11 mouse cellular contexts compared by ENCODE assay signal in genomic region chr5:124496614-124497514, GRCm38 (mm10). TPM values are rescaled to one million over a fixed set of nuclear protein-coding genes. Genes with fewer than 3 reads are reported as not detected.
A peak's percentile ranks its signal among the peaks of the same experiment; 100 is the strongest.
DNase-seq lines count a peak whose midpoint lies in the region; ATAC-seq and TF ChIP-seq lines count a peak whose summit lies in the region.
"Had no signal": no experiment of that assay in that cellular context is flagged by ENCODE, and none has a peak within 500 bp of the region (broad histone marks: within the 10 kb centered on the region; RNA-seq: fewer than 3 reads in every experiment).

No protein-coding gene starts in this region.

- peaks cover 19% of the 10 kb centered on the region; the same call in 1 of the 2 replicates for H3K4me1 ChIP-seq in spleen, adult 2 months (ENCODE audit: control insufficient read depth, insufficient read depth, insufficient read length)
- peaks cover 10% of the 10 kb centered on the region; the same call in 1 of the 2 replicates for H3K4me1 ChIP-seq in intestine, embryonic 15.5 days (replicated peaks)
- H3K4me1 ChIP-seq in midbrain, embryonic 13.5 days (replicated peaks): peaks cover 13% of the 10 kb centered on the region
- H3K4me1 ChIP-seq: midbrain, embryonic 15.5 days had no signal

- H3K27ac ChIP-seq in spleen, adult 2 months (ENCODE audit: insufficient read depth, low read length): peak overlapping the region; percentile 65
- no peak overlapping the region for H3K27ac ChIP-seq in intestine, embryonic 15.5 days
- peak overlapping the region; percentile 54; the same call in 1 of the 2 replicates for H3K27ac ChIP-seq in macrophage
- no peak overlapping the region for H3K27ac ChIP-seq in midbrain, embryonic 13.5 days
- H3K27ac ChIP-seq: midbrain, embryonic 15.5 days had no signal

- no peak for TF ChIP-seq CTCF in spleen, adult 2 months (IDR thresholded peaks at IDR 0.05; ENCODE audit: extremely low read depth, insufficient read depth, insufficient read length, insufficient replicate concordance)

- H3K4me2 ChIP-seq in intestine, embryonic 15.5 days (replicated peaks): peak overlapping the region; percentile 30; the same call in 1 of the 2 replicates
- H3K4me2 ChIP-seq in midbrain, embryonic 13.5 days (replicated peaks): no peak overlapping the region
- H3K4me2 ChIP-seq: midbrain, embryonic 15.5 days had no signal

- no peak for TF ChIP-seq POLR2A in spleen, adult 2 months (IDR thresholded peaks at IDR 0.05; ENCODE audit: low read depth, low read length)

- DNase-seq in spleen, adult 2 months (ENCODE audit: low read depth in 1 of 2, low spot score in 2 of 2): peak; percentile 51 to 81
- no peak for DNase-seq in spleen, postnatal 14 days (ENCODE audit: low spot score in 2 of 2)
- DNase-seq in thymus, postnatal 4 days: peak; percentile 57
- no peak for DNase-seq in left cerebral cortex, postnatal 10 days (ENCODE audit: extremely low spot score in 1 of 2, low spot score in 2 of 2)
- DNase-seq in cerebellum, postnatal 4 days (ENCODE audit: low spot score in 2 of 2): no peak
- DNase-seq: heart, postnatal 14 days; right cerebral cortex, postnatal 25 days had no signal

- H3K27me3 ChIP-seq in spleen, adult 2 months (ENCODE audit: control insufficient read depth, insufficient read depth, low read length): no peaks in the 10 kb centered on the region
- H3K27me3 ChIP-seq in intestine, embryonic 15.5 days (replicated peaks): no peaks in the 10 kb centered on the region
- H3K27me3 ChIP-seq in midbrain, embryonic 13.5 days: no peaks in the 10 kb centered on the region
- H3K27me3 ChIP-seq: midbrain, embryonic 15.5 days had no signal

- no peaks in the 10 kb centered on the region for H3K9me3 ChIP-seq in intestine, embryonic 15.5 days
- H3K9me3 ChIP-seq in midbrain, embryonic 13.5 days: no peaks in the 10 kb centered on the region
- H3K9me3 ChIP-seq: midbrain, embryonic 15.5 days had no signal

- 35% methylated on average over 15 of the region's 15 CpGs for WGBS in spleen, adult 2 months
- 43% methylated on average over 15 of the region's 15 CpGs for WGBS in intestine, embryonic 15.5 days
- WGBS in macrophage (ENCODE audit: missing documents): 42% methylated on average over 15 of the region's 15 CpGs
- WGBS in midbrain, embryonic 13.5 days: 86% methylated on average over 15 of the region's 15 CpGs

- peak; percentile 67 for ATAC-seq in intestine, embryonic 15.5 days
- ATAC-seq in midbrain, embryonic 13.5 days: no peak
- ATAC-seq: midbrain, embryonic 15.5 days had no signal

- no peak overlapping the region for H3K9ac ChIP-seq in intestine, embryonic 15.5 days
- H3K9ac ChIP-seq in midbrain, embryonic 13.5 days (replicated peaks): no peak overlapping the region
- H3K9ac ChIP-seq: midbrain, embryonic 15.5 days had no signal

- intact Hi-C loops in left cerebral cortex, postnatal 10 days (cut with DNase I): no loop called here

- H3K36me3 ChIP-seq in spleen, adult 2 months (ENCODE audit: control insufficient read depth, insufficient read depth, low read length): no peaks in the 10 kb centered on the region
- peaks cover 10% of the 10 kb centered on the region; the same call in 1 of the 2 replicates for H3K36me3 ChIP-seq in intestine, embryonic 15.5 days
- H3K36me3 ChIP-seq in macrophage (ENCODE audit: inconsistent target): no peaks in the 10 kb centered on the region
- H3K36me3 ChIP-seq in midbrain, embryonic 13.5 days: peaks cover 49% of the 10 kb centered on the region

- H3K4me3 ChIP-seq in spleen, adult 2 months (ENCODE audit: extremely low read depth, insufficient read depth, insufficient read length): no peak overlapping the region
- peak overlapping the region; percentile 1; the same call in 1 of the 2 replicates for H3K4me3 ChIP-seq in intestine, embryonic 15.5 days (replicated peaks)
- no peak overlapping the region for H3K4me3 ChIP-seq in macrophage (ENCODE audit: inconsistent target)
- H3K4me3 ChIP-seq in midbrain, embryonic 13.5 days (replicated peaks): no peak overlapping the region
- H3K4me3 ChIP-seq: midbrain, embryonic 15.5 days had no signal

- H3K79me2 ChIP-seq in macrophage (ENCODE audit: inconsistent target): no peaks in the 10 kb centered on the region

RNA-seq across cellular contexts. Expression of gene Snrnp35, which starts 13.9 kb away (rescaled TPM):
- 1.5 and 1.7 TPM in 2 replicates for polyA plus RNA-seq in spleen, adult 2 months (2012; rRNA removed)
- polyA plus RNA-seq in intestine, embryonic 15.5 days (2015; fragmentation: Nextera tagmentation; extraction: Ambion mirVana): 21.4 and 23.6 TPM in 2 replicates
- 10 to 100 TPM; 15.6 to 53.0 (median 28.3) TPM for total RNA-seq in macrophage (2018; cell fraction: chromatin; rRNA removed)
- total RNA-seq in macrophage (2018; cell fraction: cytosol; rRNA removed): 10 to 100 TPM; 19.7 to 42.3 (median 33.0) TPM
- 10 to 100 TPM; 21.0 to 56.7 (median 36.5) TPM for total RNA-seq in macrophage (2018; cell fraction: nucleus; rRNA removed)
- 30.6 to 47.7 TPM (median 30.7 TPM) in 3 replicates for polyA plus RNA-seq in macrophage (2018)
- 10 to 100 TPM; 21.1 TPM for total RNA-seq in left cerebral cortex, postnatal 10 days (2021)
- 26.1 and 26.3 TPM in 2 replicates for polyA plus RNA-seq in midbrain, embryonic 13.5 days (2015; fragmentation: Nextera tagmentation; extraction: Ambion mirVana)

RNA-seq across cellular contexts. Expression of gene Rilpl2, which starts 18.7 kb away (rescaled TPM):
- polyA plus RNA-seq in spleen, adult 2 months (2012; rRNA removed): 39.4 and 42.7 TPM in 2 replicates
- polyA plus RNA-seq in intestine, embryonic 15.5 days (2015; fragmentation: Nextera tagmentation; extraction: Ambion mirVana): 44.0 and 46.2 TPM in 2 replicates
- 100 to 1,000 TPM in 23 of 26 experiments, 10 to 100 TPM in 3; 66.4 to 240 (median 153) TPM for total RNA-seq in macrophage (2018; cell fraction: chromatin; rRNA removed)
- total RNA-seq in macrophage (2018; cell fraction: cytosol; rRNA removed): 100 to 1,000 TPM; 114 to 215 (median 162) TPM
- 100 to 1,000 TPM in 24 of 26 experiments, 10 to 100 TPM in 2; 60.8 to 263 (median 159) TPM for total RNA-seq in macrophage (2018; cell fraction: nucleus; rRNA removed)
- polyA plus RNA-seq in macrophage (2018): 47.7 to 134 TPM (median 74.0 TPM) in 3 replicates
- total RNA-seq in left cerebral cortex, postnatal 10 days (2021): 10 to 100 TPM; 21.4 to 23.2 TPM
- 18.2 and 19.4 TPM in 2 replicates for polyA plus RNA-seq in midbrain, embryonic 13.5 days (2015; fragmentation: Nextera tagmentation; extraction: Ambion mirVana)

RNA-seq across cellular contexts. Expression of gene Rilpl1, which starts 34.3 kb away (rescaled TPM):
- polyA plus RNA-seq in spleen, adult 2 months (2012; rRNA removed): 3.6 TPM in 2 replicates
- polyA plus RNA-seq in intestine, embryonic 15.5 days (2015; fragmentation: Nextera tagmentation; extraction: Ambion mirVana): 10.3 and 11.9 TPM in 2 replicates
- 1 to 10 TPM; 1.3 to 9.8 (median 4.4) TPM for total RNA-seq in macrophage (2018; cell fraction: chromatin; rRNA removed)
- 10 to 100 TPM in 3 of 26 experiments, 1 to 10 TPM in 23; 3.7 to 13.4 (median 6.3) TPM for total RNA-seq in macrophage (2018; cell fraction: cytosol; rRNA removed)
- 10 to 100 TPM in 1 of 26 experiments, 1 to 10 TPM in 25; 1.5 to 12.4 (median 3.8) TPM for total RNA-seq in macrophage (2018; cell fraction: nucleus; rRNA removed)
- polyA plus RNA-seq in macrophage (2018): 4.3 to 9.6 TPM (median 7.6 TPM) in 3 replicates
- 10 to 100 TPM; 24.6 to 26.7 TPM for total RNA-seq in left cerebral cortex, postnatal 10 days (2021)
- polyA plus RNA-seq in midbrain, embryonic 13.5 days (2015; fragmentation: Nextera tagmentation; extraction: Ambion mirVana): 9.1 and 10.3 TPM in 2 replicates

RNA-seq across cellular contexts. Expression of gene Tmed2, which starts 43.6 kb away (rescaled TPM):
- polyA plus RNA-seq in spleen, adult 2 months (2012; rRNA removed): 54.2 and 96.7 TPM in 2 replicates
- polyA plus RNA-seq in intestine, embryonic 15.5 days (2015; fragmentation: Nextera tagmentation; extraction: Ambion mirVana): 642 and 660 TPM in 2 replicates
- 100 to 1,000 TPM in 4 of 26 experiments, 10 to 100 TPM in 22; 47.8 to 107 (median 75.2) TPM for total RNA-seq in macrophage (2018; cell fraction: chromatin; rRNA removed)
- total RNA-seq in macrophage (2018; cell fraction: cytosol; rRNA removed): 100 to 1,000 TPM; 250 to 501 (median 304) TPM
- total RNA-seq in macrophage (2018; cell fraction: nucleus; rRNA removed): 100 to 1,000 TPM; 113 to 376 (median 199) TPM
- polyA plus RNA-seq in macrophage (2018): 260 to 815 TPM (median 355 TPM) in 3 replicates
- 100 to 1,000 TPM; 102 to 110 TPM for total RNA-seq in left cerebral cortex, postnatal 10 days (2021)
- polyA plus RNA-seq in midbrain, embryonic 13.5 days (2015; fragmentation: Nextera tagmentation; extraction: Ambion mirVana): 345 and 368 TPM in 2 replicates

RNA-seq across cellular contexts. Expression of gene Ddx55, which starts 55.8 kb away (rescaled TPM):
- polyA plus RNA-seq in spleen, adult 2 months (2012; rRNA removed): 17.0 and 19.1 TPM in 2 replicates
- 13.9 and 15.9 TPM in 2 replicates for polyA plus RNA-seq in intestine, embryonic 15.5 days (2015; fragmentation: Nextera tagmentation; extraction: Ambion mirVana)
- total RNA-seq in macrophage (2018; cell fraction: chromatin; rRNA removed): 10 to 100 TPM; 13.2 to 80.1 (median 41.5) TPM
- total RNA-seq in macrophage (2018; cell fraction: cytosol; rRNA removed): 1 to 10 TPM; 1.6 to 8.5 (median 6.1) TPM
- total RNA-seq in macrophage (2018; cell fraction: nucleus; rRNA removed): 10 to 100 TPM in 24 of 26 experiments, 1 to 10 TPM in 2; 7.2 to 50.0 (median 21.2) TPM
- polyA plus RNA-seq in macrophage (2018): 6.2 to 9.1 TPM (median 7.9 TPM) in 3 replicates
- total RNA-seq in left cerebral cortex, postnatal 10 days (2021): 10 to 100 TPM; 24.0 to 25.2 TPM
- 28.0 and 28.2 TPM in 2 replicates for polyA plus RNA-seq in midbrain, embryonic 13.5 days (2015; fragmentation: Nextera tagmentation; extraction: Ambion mirVana)

Comparison
In these comparisons a context has a peak if more than half of its experiments do, and no peak if none do; other contexts are left out.
1. DNase-seq: peak in spleen, adult 2 months (2 of 2) and thymus, postnatal 4 days (single experiment); none in spleen, postnatal 14 days (0 of 2), left cerebral cortex, postnatal 10 days (0 of 2) and cerebellum, postnatal 4 days (0 of 2).
2. H3K27ac ChIP-seq: peak in spleen, adult 2 months (single experiment) and macrophage (single experiment); none in intestine, embryonic 15.5 days (single experiment) and midbrain, embryonic 13.5 days (single experiment).